Mouse (Mus musculus) megakaryocyte, embryonic 14.5 days (primary cell): ENCODE data around the gene Fth1. TPM values are rescaled to one million over a fixed set of nuclear protein-coding genes. Genes with fewer than 3 reads are reported as not detected.

Experiments used
- H3K27me3 ChIP-seq: replicated peaks from 2 replicates; pipeline ENCODE3; 2012; ENCODE audit warnings: inconsistent platforms
- H3K36me3 ChIP-seq: replicated peaks from 2 replicates; pipeline ENCODE3; 2012; ENCODE audit warnings: low read length, inconsistent platforms, mixed read lengths
- H3K4me1 ChIP-seq: 2 replicates; pipeline ENCODE4 v1.6.1; 2012; ENCODE audit warnings: inconsistent platforms
- H3K4me3 ChIP-seq: replicated peaks from 2 replicates; pipeline ENCODE3; 2012; ENCODE audit warnings: moderate library complexity, mild to moderate bottlenecking, inconsistent platforms
- H3K9me3 ChIP-seq: 2 replicates; pipeline ENCODE4 v1.6.1; 2012; ENCODE audit warnings: inconsistent platforms
- FLI1 ChIP-seq: IDR thresholded peaks from 2 replicates; pipeline ENCODE4 v1.6.1; 2012; ENCODE audit warnings: low read length, inconsistent platforms, mixed read lengths
- GATA1 ChIP-seq: IDR thresholded peaks from 3 replicates; pipeline ENCODE4 v1.6.1; 2012; ENCODE audit warnings: mixed read lengths, low read length, inconsistent platforms, borderline replicate concordance
- polyA plus RNA-seq: library from polyadenylated mRNA; stranded (reverse); fragments of >175 nt; gene quantifications from 2 replicates; pipeline ENCODE4 v1.2.3, GENCODE M21; 2012; ENCODE audit warnings: low replicate concordance; ENCODE audit not compliant: insufficient read depth

Gene Fth1
- polyA plus RNA-seq, 1 experiment = 23,567 TPM

DNA sequence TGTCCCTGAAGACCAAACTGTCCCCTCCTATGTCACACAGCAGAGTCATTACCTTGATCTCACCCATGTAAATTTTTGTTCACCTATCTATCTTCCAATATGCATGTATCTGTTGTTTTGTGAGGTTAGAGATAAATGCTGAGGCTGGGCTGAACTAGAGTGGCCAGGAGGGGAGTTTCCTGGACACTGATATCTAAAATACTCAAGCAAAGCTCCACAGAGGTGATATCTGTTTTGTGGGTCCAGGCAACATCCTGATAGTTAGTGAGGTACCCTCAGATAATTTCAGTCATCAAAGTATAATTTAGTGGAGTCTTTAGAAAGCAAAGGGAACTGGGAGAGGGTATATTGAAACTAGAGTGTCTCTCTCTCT lies 9.5 kb downstream of the Fth1 start:
- Histone ChIP-seq H3K9me3 (no peaks in the 10 kb centered on the region), H3K4me1 (peaks cover 76% of the 10 kb centered on the region), H3K27me3 (peaks cover 17% of the 10 kb centered on the region), H3K36me3 (peaks cover 14% of the 10 kb centered on the region), H3K4me3 (peak overlapping the region; percentile 53)
- TF ChIP-seq FLI1 = no peak
- no peak for TF ChIP-seq GATA1

DNA sequence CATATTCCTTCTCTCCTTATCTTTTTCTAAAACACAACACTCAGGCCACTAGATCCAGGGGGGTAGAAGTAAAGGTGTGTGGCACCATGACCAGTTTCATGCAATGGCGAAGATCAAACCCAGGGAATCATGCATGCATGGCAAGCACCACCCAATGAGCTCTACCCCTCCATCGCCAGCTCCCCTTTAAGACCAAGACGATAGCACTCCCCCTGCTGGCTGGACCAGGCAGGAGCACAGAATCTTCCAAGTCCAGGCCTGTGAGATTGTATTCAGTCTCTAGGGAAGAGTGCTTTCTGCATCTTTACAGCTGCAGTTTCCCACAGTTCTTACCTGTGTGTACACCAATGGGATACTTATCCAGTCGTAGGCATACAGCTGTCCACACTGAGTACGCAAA lies 10.9 kb downstream of the Fth1 start:
- H3K27me3 ChIP-seq = peaks cover 18% of the 10 kb centered on the region
- H3K4me1 ChIP-seq = peaks cover 62% of the 10 kb centered on the region

DNA sequence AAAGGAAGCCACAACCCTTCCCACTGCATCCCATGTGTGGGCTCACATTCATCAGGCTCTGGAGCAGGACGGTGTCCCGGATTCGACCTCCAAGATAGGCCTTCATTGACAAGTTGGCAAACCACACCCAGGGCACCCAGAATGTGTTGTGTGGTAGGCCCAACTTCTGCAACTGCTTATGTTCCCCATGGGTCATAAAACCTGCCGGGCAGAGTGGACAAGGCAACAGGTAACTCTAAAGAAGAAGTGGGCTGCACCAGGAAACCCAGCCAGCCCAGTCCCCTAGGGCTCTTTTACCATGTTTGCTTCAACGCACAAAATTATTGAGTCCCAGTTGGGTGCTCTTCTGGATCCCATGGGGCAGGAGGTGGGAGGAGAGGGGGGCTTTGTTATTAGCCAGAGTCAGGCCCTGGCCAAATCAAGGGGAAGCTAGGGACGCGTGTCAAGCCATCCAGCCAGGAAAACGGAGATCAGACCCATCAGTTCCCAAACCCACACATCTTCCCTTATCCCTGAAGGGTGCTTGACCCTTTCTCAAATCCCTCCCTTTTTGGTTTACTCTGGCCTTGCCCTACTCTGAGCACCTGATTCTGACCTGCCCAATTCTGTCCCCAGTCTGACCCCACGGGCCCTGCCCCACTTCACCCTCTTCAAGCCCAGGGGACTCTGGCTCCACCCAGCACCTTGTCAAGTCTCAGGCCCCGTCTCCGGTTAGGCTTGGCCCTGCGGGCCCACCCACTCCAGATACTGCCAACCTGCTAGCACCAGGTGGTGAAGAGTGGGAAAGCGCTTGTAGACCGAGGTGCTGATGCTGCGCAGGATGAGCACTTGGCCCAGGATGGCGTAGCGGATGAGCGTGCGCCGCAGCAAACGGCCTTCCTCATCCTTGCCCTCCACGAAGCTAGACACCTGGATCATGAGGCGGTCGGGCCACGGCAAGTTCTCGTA lies 11.9 kb downstream of the Fth1 start:
- no peaks in the 10 kb centered on the region for H3K36me3 ChIP-seq
- peaks cover 52% of the 10 kb centered on the region for H3K4me1 ChIP-seq
- peaks cover 23% of the 10 kb centered on the region for H3K27me3 ChIP-seq
- H3K4me3 ChIP-seq = no peak overlapping the region
- TF ChIP-seq FLI1 (no peak), GATA1 (no peak)
- no peaks in the 10 kb centered on the region for H3K9me3 ChIP-seq

More for the DNA sequence above, 10.9 kb downstream of the Fth1 start:
- Histone ChIP-seq H3K9me3 (no peaks in the 10 kb centered on the region), H3K36me3 (no peaks in the 10 kb centered on the region), H3K4me3 (peak overlapping the region; percentile 29)
- TF ChIP-seq GATA1 (no peak), FLI1 (no peak)

DNA sequence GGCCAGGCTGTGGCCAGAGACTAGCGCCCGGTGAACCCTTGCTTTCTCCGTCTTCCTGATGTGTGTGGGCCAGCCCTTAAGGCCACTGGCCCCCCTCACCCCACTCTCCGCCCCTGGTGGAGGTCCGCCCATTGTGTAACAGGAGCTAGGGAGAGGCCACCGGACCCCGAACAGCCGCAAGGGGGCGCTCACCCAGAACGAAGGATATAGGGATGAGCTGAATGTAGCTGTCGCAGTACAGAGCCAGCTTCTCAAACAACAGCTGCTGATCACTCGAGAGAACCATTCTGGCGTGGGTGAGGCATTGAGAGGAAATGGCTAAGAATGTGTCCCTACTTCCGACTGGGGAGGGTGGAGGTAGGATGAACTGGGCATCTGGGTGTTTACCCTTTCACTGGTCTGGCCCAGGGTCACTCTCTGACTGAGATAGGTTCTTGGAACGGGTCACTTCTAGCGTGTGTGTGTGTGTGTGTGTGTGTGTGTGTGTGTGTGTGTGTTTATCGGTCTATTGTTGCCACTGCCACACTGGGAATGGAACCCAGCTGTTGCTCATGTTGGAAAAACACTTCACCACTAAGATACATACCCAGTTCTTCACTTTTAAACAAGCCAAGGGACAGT lies 12.7 kb downstream of the Fth1 start:
- peak overlapping the region; percentile 84 for H3K4me3 ChIP-seq
- H3K36me3 ChIP-seq = no peaks in the 10 kb centered on the region
- TF ChIP-seq FLI1 (no peak), GATA1 (no peak)
- no peaks in the 10 kb centered on the region for H3K9me3 ChIP-seq
- peaks cover 32% of the 10 kb centered on the region for H3K27me3 ChIP-seq
- peaks cover 43% of the 10 kb centered on the region for H3K4me1 ChIP-seq

DNA sequence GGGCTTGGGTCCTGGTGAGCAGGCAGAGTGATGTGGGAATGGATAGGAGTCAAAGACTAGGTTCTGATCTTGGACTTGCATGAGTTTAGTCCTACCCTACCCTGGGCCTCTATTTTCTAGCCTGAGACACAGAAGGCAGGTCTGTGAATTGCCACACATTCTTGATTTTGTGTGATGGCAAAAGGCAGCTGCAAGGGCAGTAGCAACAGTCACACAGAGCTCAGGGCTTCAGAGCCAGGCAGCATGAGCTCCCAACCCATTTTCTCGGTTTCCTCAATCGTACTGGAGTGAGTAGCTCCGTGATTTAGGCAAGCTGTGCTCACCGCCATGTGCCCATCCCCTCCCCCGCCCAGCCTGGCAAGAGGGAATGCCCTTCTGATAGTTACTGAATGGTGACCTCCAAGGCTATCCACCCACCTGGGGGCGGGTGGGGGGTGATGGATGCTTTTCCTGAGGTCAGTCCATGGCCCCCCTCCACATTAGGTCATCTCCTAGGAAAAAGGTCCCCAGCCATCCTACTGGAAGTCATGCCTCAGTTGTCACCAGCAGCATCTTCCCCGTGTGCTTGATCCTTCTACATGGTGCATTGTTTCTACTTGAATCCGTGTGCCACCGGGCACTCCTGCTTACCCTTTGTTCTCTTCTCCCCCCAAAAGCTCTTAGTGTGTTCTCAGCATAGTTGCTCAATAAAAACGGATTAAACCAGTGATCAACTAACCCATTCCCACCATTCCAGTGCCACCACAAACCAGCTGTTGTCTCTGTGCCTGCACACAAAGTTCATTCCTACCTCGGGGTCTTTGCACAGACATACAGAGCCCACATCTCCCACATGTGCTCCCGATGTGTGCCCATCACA lies 17.0 kb downstream of the Fth1 start:
- H3K4me1 ChIP-seq = peaks cover 16% of the 10 kb centered on the region

DNA sequence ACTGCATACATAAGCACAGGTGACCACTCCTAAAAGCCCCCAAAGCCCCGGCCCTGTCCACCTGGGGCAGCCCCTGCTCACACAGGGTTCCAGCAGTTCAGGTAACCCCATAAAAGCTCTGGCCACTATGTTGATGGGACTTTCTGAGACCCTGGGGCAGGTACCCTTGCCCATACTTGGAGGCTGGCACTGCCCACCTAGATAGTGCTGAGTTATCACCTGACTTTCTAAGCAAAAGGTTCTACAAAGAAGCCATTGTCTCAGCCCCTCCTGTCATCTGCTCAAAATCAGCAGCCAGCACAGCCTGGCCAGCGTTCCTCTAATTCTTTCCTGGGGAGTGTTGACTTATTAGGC lies 17.6 kb downstream of the Fth1 start:
- Histone ChIP-seq H3K4me1 (peaks cover 11% of the 10 kb centered on the region), H3K36me3 (no peaks in the 10 kb centered on the region), H3K4me3 (no peak overlapping the region), H3K27me3 (peaks cover 48% of the 10 kb centered on the region), H3K9me3 (peaks cover 10% of the 10 kb centered on the region)
- TF ChIP-seq GATA1 = no peak
- TF ChIP-seq FLI1 = no peak

More for the DNA sequence above, 17.0 kb downstream of the Fth1 start:
- Histone ChIP-seq H3K4me3 (no peak overlapping the region), H3K36me3 (no peaks in the 10 kb centered on the region), H3K27me3 (peaks cover 52% of the 10 kb centered on the region), H3K9me3 (peaks cover 4% of the 10 kb centered on the region)
- TF ChIP-seq FLI1 (no peak), GATA1 (no peak)

DNA sequence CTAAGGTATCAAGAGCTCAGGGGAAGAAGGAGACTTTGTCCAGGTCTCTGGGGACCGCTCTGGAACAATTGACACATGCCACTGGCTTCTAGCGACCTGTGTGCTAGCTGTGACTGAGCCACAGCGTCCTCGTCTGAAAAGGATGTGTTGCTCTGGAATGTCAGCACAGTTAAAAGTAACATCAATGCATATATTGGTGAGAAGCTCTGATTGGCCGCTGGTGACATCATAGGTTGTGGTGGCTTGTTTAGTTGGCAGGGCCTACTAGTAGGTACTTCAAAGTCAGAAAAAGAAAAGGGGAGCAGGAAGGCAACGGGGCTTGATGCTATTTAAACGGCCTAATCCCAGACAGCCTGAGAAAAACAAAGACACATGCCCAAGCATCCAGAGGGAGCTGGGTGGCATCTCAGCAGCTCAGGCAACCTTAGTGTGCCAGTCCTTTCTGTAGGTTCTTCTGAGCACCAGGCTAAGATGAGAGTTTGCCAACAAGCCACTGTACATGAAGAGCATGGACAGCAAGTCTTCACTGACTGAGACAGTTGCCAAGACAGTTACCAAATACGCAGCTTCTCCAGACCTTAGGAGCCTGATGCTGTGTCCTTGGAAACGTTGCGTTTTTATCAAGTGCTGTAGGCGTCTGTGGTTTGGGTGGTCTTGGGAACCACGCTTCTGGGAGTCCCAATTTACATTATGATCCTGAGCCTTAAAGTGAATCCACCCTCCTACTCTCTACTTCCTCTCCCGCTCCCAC lies 18.5 kb downstream of the Fth1 start:
- Histone ChIP-seq H3K36me3 (no peaks in the 10 kb centered on the region), H3K9me3 (peaks cover 10% of the 10 kb centered on the region), H3K4me1 (peaks cover 5% of the 10 kb centered on the region; the same call in 1 of the 2 replicates), H3K4me3 (no peak overlapping the region), H3K27me3 (peaks cover 46% of the 10 kb centered on the region)
- TF ChIP-seq FLI1 (no peak), GATA1 (no peak)

DNA sequence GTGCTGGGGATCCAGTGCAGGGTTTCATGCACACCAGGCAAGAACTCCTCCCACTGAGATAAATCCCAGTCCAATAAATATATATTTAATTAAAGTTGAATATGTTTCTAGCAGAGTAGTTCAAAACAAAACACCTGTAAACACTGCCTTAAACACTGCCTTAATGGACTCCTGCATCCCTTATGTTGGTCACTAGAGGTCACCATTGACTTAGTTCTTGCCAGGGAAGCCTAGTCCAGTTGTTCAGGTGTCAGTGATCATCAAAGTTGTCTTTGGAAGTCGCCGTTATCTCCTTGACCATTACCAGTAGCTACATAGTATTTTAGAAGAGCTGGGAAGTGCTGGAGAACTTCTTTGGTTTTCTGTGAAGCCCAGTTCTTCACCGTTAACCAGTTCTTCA lies 19.9 kb downstream of the Fth1 start:
- peaks cover 10% of the 10 kb centered on the region for H3K9me3 ChIP-seq
- peaks cover 5% of the 10 kb centered on the region; the same call in 1 of the 2 replicates for H3K4me1 ChIP-seq
- H3K27me3 ChIP-seq = peaks cover 43% of the 10 kb centered on the region
- no peak overlapping the region for H3K4me3 ChIP-seq
- TF ChIP-seq GATA1 = no peak
- no peak for TF ChIP-seq FLI1
- no peaks in the 10 kb centered on the region for H3K36me3 ChIP-seq

DNA sequence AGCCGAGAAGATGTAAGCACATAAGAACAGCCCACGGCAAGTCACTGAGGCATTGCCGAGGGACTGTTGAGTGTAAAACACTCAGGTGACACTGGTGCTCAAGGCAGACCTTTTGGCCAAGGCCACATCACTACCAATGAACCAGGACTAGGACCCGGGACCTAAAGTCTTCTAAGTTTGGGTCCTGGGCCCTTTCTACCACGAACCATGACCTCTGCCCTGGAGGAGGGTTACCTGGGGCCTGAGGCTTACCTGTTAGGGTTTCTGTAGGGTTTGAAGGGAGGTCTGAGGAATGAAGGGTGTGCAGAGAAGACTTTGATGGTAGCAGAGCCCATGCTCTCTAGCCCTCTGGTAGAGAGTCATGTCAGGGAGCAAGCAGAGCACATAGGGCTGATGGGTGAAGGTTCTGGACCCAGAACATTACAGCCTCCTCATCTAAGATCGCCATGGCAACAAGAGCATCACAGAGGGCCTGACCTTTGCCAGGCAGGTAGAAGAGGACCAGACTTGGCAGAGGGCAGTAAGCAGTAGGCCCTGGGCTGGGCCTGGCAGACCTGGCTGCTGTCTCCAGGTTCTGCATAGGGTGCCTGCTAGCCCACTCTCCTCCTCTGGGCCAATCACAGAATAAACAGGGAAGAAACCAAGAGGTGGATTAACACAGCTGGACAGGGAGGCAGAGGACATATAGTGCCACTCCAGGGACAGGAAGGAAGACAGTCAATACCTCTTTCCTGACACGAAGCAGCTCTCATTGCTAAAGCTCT lies 21.0 kb downstream of the Fth1 start, which contains the start of the genes Best1 and Rab3il1:
TSS of gene Best1 (minus strand) at position 428 of the 764 bp plus-strand sequence.
TSS of gene Rab3il1 (plus strand) at position 464 of the 764 bp plus-strand sequence.
- Histone ChIP-seq H3K36me3 (no peaks in the 10 kb centered on the region), H3K27me3 (peaks cover 45% of the 10 kb centered on the region), H3K9me3 (peaks cover 10% of the 10 kb centered on the region), H3K4me3 (no peak within 1 kb of the TSS), H3K4me1 (peaks cover 5% of the 10 kb centered on the region; the same call in 1 of the 2 replicates)
- no peak for TF ChIP-seq FLI1
- TF ChIP-seq GATA1 = no peak
